Mouse (Mus musculus) liver, adult 2 months (tissue): ENCODE results near the gene Nt5c2. TPM values are rescaled to one million over a fixed set of nuclear protein-coding genes. Genes with fewer than 3 reads are reported as not detected.

Experiments
- DNase-seq: peaks from one replicate; pipeline ENCODE4 v3.0.0-alpha.2; 2011; ENCODE audit warnings: low read depth, low spot score; ENCODE audit errors: extremely low read depth
- H3K27ac ChIP-seq: fragments of 200-500 bp; replicated peaks from 2 replicates; pipeline ENCODE4 v1.5.1; 2012; ENCODE audit warnings: low read depth, mild to moderate bottlenecking, control low read depth, inconsistent platforms, low read length; ENCODE audit not compliant: insufficient read depth
- H3K27me3 ChIP-seq: fragments of 200-500 bp; 2 replicates; pipeline ENCODE4 v1.6.1; 2012; ENCODE audit warnings: mild to moderate bottlenecking, moderate library complexity, low read length, inconsistent platforms; ENCODE audit not compliant: control insufficient read depth, insufficient read depth
- H3K36me3 ChIP-seq: fragments of 200-500 bp; 2 replicates; pipeline ENCODE4 v1.6.1; 2012; ENCODE audit warnings: low read length, inconsistent platforms; ENCODE audit not compliant: control insufficient read depth, insufficient read depth
- H3K4me1 ChIP-seq: fragments of 200-500 bp; 2 replicates; pipeline ENCODE4 v1.6.1; 2011; ENCODE audit warnings: low read length; ENCODE audit not compliant: control insufficient read depth, insufficient read depth
- H3K4me3 ChIP-seq: fragments of 200-500 bp; 2 replicates; pipeline ENCODE4 v1.5.1; 2011; ENCODE audit warnings: low read depth, mild to moderate bottlenecking, control low read depth, low read length, moderate library complexity; ENCODE audit not compliant: insufficient read depth
- H3K79me2 ChIP-seq: fragments of 200-500 bp; 2 replicates; pipeline ENCODE4 v1.6.1; 2012; ENCODE audit warnings: inconsistent platforms, mild to moderate bottlenecking, low read length, moderate library complexity; ENCODE audit not compliant: control insufficient read depth, insufficient read depth
- H3K9ac ChIP-seq: fragments of 200-500 bp; 2 replicates; pipeline ENCODE4 v1.6.1; 2012; ENCODE audit warnings: low read depth, mild to moderate bottlenecking, control low read depth, inconsistent platforms, low read length
- CTCF ChIP-seq: fragments of 200-500 bp; IDR thresholded peaks from 2 replicates; pipeline ENCODE4 v1.5.1; 2011; ENCODE audit warnings: low read depth, low read length, control low read depth
- POLR2A ChIP-seq: fragments of 200-500 bp; IDR thresholded peaks from 2 replicates; pipeline ENCODE4 v1.6.1; 2011; ENCODE audit warnings: low read length, control low read depth; ENCODE audit not compliant: insufficient read depth; ENCODE audit errors: extremely low read depth
- WGBS: fragments of 180-500 bp; shearing (Covaris S2); methylation state at CpG from one replicate; pipeline ENCODE4 v1.1.7; 2018; 5-methylcytosine and 5-hydroxymethylcytosine counted together
- polyA plus RNA-seq: library from polyadenylated mRNA; depleted of rRNA; stranded (reverse); fragments of >200 nt; gene quantifications from 2 replicates; pipeline ENCODE4 v1.2.3, GENCODE M21; 2012
- total RNA-seq: library from RNA; depleted of rRNA; stranded (reverse); fragments of >200 nt; gene quantifications from 2 replicates; pipeline ENCODE4 v1.2.3, GENCODE M21; 2014

Gene Nt5c2
- total and polyA plus RNA-seq, 2 experiments: 7.5 to 12.6 TPM

DNA sequence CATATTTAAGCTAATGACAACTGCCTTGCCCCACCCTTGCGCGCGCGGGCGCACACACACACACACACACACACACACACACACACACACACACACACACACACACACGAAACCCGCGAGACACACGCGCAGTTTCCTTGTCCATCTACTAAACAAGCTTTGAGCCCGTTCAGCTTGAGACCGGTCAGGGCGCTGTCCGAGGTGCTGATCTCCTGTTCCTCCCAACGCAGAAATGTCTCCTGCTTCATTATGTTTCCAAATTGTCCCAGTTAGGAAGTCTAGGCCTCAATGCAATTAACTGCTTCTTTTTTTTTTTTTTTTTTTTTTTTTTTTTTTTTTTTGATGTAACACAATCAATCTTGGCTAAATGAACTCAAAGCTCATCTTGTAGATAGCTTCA, 1.5 kb upstream of the Nt5c2 start:
- H3K9ac ChIP-seq: no peak overlapping the region
- H3K4me3 ChIP-seq: no peak overlapping the region
- 0 out of 2 replicates have a peak, but pooled peaks have one; percentile 10 for TF ChIP-seq CTCF
- TF ChIP-seq POLR2A: no peak
- no peaks in the 10 kb centered on the region for H3K4me1 ChIP-seq
- H3K36me3 ChIP-seq: no peaks in the 10 kb centered on the region
- WGBS: under 1% methylated on average over 15 of the region's 15 CpGs
- peak; percentile 42 for DNase-seq
- H3K79me2 ChIP-seq: no peaks in the 10 kb centered on the region
- peaks cover 30% of the 10 kb centered on the region for H3K27me3 ChIP-seq
- H3K27ac ChIP-seq: no peak overlapping the region

DNA sequence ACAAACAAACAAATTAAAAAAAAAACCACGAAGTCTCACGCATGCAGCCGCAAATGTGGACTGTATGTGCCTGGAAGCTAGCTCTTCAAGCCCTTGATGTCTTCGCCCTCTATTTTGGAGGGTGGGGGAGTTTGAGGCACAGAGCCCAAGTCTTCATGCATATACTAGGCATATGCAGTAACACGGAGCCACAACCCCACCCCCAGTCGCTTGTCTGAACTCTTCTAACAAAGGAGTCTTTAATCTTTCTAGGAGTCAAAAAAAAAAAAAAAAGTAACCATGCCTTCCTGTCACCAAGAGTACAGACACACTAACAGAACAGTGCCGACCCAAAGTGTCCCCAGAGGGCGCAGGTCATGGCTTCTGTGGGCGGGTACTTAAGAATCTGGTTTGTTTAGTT, 1.0 kb upstream of the Nt5c2 start:
- no peak for DNase-seq
- WGBS: 11% methylated on average over 9 of the region's 9 CpGs
- no peak overlapping the region for H3K27ac ChIP-seq
- TF ChIP-seq CTCF: no peak
- TF ChIP-seq POLR2A: no peak
- no peaks in the 10 kb centered on the region for H3K36me3 ChIP-seq
- no peak overlapping the region for H3K9ac ChIP-seq
- H3K4me3 ChIP-seq: no peak overlapping the region
- H3K79me2 ChIP-seq: no peaks in the 10 kb centered on the region
- H3K4me1 ChIP-seq: no peaks in the 10 kb centered on the region
- peaks cover 30% of the 10 kb centered on the region for H3K27me3 ChIP-seq

DNA sequence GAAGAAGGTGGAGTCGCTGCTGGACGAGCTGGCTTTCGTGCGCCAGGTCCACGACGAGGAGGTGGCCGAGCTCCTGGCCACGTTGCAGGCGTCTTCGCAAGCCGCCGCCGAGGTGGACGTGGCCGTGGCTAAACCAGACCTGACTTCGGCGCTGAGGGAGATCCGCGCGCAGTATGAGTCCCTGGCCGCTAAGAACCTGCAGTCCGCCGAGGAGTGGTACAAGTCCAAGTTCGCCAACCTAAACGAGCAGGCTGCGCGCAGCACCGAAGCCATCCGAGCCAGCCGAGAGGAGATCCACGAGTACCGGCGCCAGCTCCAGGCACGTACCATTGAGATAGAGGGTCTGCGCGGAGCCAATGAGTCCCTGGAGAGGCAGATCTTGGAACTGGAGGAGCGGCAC, 443 bp upstream of the Nt5c2 start:
- Histone ChIP-seq H3K9ac (no peak overlapping the region), H3K4me1 (no peaks in the 10 kb centered on the region), H3K27ac (no peak overlapping the region), H3K79me2 (no peaks in the 10 kb centered on the region), H3K36me3 (no peaks in the 10 kb centered on the region), H3K4me3 (no peak overlapping the region), H3K27me3 (peaks cover 30% of the 10 kb centered on the region)
- no peak for DNase-seq
- no peak for TF ChIP-seq CTCF
- no peak for TF ChIP-seq POLR2A
- 3% methylated on average over 37 of the region's 37 CpGs for WGBS

DNA sequence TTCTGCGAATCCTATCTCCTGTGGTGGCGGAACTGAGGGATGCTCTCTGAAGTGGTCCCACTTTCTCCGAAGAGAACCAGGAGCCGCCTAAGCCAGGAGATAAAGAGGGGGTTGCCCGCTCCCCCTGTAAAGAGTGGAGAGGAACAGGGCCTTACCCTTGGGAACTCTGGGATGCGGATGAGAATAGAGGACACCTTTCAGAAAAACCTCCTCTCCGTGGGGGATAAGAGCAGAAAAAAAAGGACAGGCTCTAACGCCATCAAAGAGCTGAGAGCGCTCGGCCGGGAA, 850 bp downstream of the Nt5c2 start:
- Histone ChIP-seq H3K27me3 (peaks cover 27% of the 10 kb centered on the region), H3K4me3 (no peak overlapping the region)
- WGBS: 9% methylated on average over 11 of the region's 11 CpGs

DNA sequence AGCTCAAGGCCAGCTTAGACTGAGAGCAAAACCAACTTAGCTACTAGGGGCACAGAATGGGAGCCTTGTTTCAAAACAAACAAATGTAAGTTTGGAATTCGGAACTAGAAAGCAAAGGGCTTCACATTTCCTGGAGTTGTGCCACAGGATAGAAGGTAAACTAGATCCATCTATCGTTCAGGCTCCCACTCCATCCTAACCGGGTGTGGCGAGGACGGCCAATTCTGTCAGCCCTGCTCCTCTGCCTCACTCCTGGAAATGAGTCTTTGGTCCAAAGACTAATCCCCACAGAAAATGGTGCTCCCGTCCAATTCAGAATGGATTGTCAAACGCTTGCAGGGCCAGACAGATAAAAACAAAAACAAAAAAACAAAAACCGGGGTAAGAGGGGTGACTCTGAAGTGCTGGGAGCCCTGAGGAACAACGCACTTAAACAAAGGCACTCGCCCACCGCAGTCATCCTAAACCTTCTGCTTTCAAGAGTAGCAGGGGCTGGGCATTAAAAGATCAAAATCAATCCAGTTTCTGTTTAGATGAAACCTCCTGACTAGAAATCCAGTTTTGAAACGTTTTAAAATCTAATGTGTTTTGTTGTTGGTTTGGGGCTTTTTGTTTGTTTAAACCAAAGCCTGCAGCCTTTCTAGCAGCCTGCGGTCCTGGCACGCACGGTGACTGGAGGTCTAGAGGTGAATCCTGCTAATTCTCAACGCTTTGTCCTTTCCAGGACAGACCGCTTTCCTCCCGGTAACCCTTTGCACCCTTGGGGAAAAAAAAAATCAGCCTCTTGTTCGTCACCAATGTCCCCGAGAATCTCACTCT, 1.4 kb downstream of the Nt5c2 start:
- no peak for DNase-seq
- H3K9ac ChIP-seq: no peak overlapping the region
- H3K4me3 ChIP-seq: no peak overlapping the region
- no peaks in the 10 kb centered on the region for H3K4me1 ChIP-seq
- 17% methylated on average over 20 of the region's 20 CpGs for WGBS
- TF ChIP-seq POLR2A (no peak), CTCF (no peak)
- H3K27me3 ChIP-seq: peaks cover 27% of the 10 kb centered on the region
- no peaks in the 10 kb centered on the region for H3K79me2 ChIP-seq
- no peak overlapping the region for H3K27ac ChIP-seq
- H3K36me3 ChIP-seq: no peaks in the 10 kb centered on the region

More for the DNA sequence above, 850 bp downstream of the Nt5c2 start:
- TF ChIP-seq CTCF (no peak), POLR2A (no peak)
- Histone ChIP-seq H3K4me1 (no peaks in the 10 kb centered on the region), H3K36me3 (no peaks in the 10 kb centered on the region), H3K27ac (no peak overlapping the region), H3K79me2 (no peaks in the 10 kb centered on the region), H3K9ac (no peak overlapping the region)
- DNase-seq: no peak

DNA sequence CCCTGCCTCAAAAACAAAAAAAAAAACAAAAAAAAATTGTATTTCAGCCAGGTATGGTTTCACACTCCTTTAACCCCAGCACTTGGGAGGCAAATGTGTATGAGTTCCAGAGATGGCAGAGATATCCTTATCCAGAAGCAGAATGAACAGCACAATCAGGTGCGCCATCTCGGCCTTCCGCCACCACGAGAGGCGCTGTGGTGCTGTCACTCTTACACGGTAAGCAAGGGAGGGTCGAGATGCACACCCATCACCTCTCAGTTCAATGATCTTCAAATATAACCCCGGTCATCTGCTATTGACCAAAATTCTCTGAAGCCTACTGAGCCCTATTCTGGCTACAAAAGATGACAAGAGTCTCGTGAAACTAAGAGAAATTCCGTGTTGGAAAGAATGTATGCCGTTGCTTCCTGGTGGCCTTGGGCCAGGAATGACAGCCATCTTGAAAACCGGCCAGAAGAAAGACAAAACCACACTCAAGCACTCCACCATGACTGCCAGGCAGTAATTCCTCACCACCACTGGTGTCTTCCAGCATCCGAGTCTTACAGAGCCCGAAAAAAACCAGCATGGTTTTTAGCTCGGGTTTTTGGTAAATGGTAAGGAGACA, 2.3 kb downstream of the Nt5c2 start:
- H3K27me3 ChIP-seq: peaks cover 26% of the 10 kb centered on the region
- WGBS: 90% methylated on average over 15 of the region's 15 CpGs
- DNase-seq: no peak
- no peaks in the 10 kb centered on the region for H3K4me1 ChIP-seq
- no peaks in the 10 kb centered on the region for H3K79me2 ChIP-seq
- no peak overlapping the region for H3K27ac ChIP-seq
- no peak overlapping the region for H3K9ac ChIP-seq
- TF ChIP-seq CTCF (no peak), POLR2A (no peak)
- H3K36me3 ChIP-seq: no peaks in the 10 kb centered on the region
- H3K4me3 ChIP-seq: no peak overlapping the region
